7 mouse cellular contexts compared by ENCODE assay signal in genomic region chr13:43725698-43726097, GRCm38 (mm10). TPM values are rescaled to one million over a fixed set of nuclear protein-coding genes. Genes with fewer than 3 reads are reported as not detected.
DNase-seq lines count a peak whose midpoint lies in the region; ATAC-seq and TF ChIP-seq lines count a peak whose summit lies in the region.

No protein-coding gene starts in this region.

- peak; percentile 47 for ATAC-seq in CD4-positive, CD25-positive, alpha-beta regulatory T cell, adult 4 months
- peak; percentile 70; the same call in 1 of the 2 replicates for ATAC-seq in embryonic facial prominence, embryonic 14.5 days (ENCODE audit: low read depth)
- ATAC-seq in intestine, postnatal 0 days = peak; percentile 28; the same call in 1 of the 2 replicates
- no peak for ATAC-seq in liver, embryonic 14.5 days (ENCODE audit: insufficient read depth)

- no peaks in the 10 kb centered on the region for H3K27me3 ChIP-seq in embryonic facial prominence, embryonic 14.5 days (replicated peaks; ENCODE audit: control insufficient read depth, insufficient read depth, low read length)
- no peaks in the 10 kb centered on the region for H3K27me3 ChIP-seq in intestine, postnatal 0 days (replicated peaks; ENCODE audit: control insufficient read depth, insufficient read depth, low read length)
- H3K27me3 ChIP-seq in liver, embryonic 14.5 days (ENCODE audit: control insufficient read depth, insufficient read depth, low read length) = no peaks in the 10 kb centered on the region

- no peaks in the 10 kb centered on the region for H3K4me1 ChIP-seq in bone marrow macrophage, adult 2 months (ENCODE audit: control insufficient read depth, insufficient read depth, low read length)
- 0 out of 2 replicates have a peak, but pooled peaks cover 3% of the 10 kb centered on the region for H3K4me1 ChIP-seq in embryonic facial prominence, embryonic 14.5 days (ENCODE audit: control insufficient read depth, insufficient read depth, low read length)
- no peaks in the 10 kb centered on the region for H3K4me1 ChIP-seq in intestine, postnatal 0 days (replicated peaks; ENCODE audit: control insufficient read depth, insufficient read depth, low read length)
- H3K4me1 ChIP-seq in liver, embryonic 14.5 days (replicated peaks; ENCODE audit: control insufficient read depth in 2 of 2, insufficient read depth in 2 of 2, low read length in 1 of 2) = no peaks in the 10 kb centered on the region

- peak; percentile 62 for TF ChIP-seq CTCF in bone marrow macrophage, adult 2 months (IDR thresholded peaks at IDR 0.05; ENCODE audit: low read depth, low read length)
- peak; percentile 93 for TF ChIP-seq CTCF in intestine, postnatal 0 days (IDR thresholded peaks at IDR 0.05; ENCODE audit: low read depth)
- peak; percentile 80 for TF ChIP-seq CTCF in liver, embryonic 14.5 days (IDR thresholded peaks at IDR 0.05; ENCODE audit: low read depth)

- H3K4me3 ChIP-seq in bone marrow macrophage, adult 2 months (ENCODE audit: insufficient read depth, low read length) = no peak overlapping the region
- no peak overlapping the region for H3K4me3 ChIP-seq in embryonic facial prominence, embryonic 14.5 days (ENCODE audit: low read depth, low read length)
- H3K4me3 ChIP-seq in intestine, postnatal 0 days (ENCODE audit: low read depth, low read length) = no peak overlapping the region
- H3K4me3 ChIP-seq in liver, embryonic 14.5 days (ENCODE audit: insufficient read depth in 1 of 2, low read depth in 2 of 2, low read length in 2 of 2) = no peak overlapping the region

- TF ChIP-seq EP300 in liver, embryonic 14.5 days (IDR thresholded peaks at IDR 0.05; ENCODE audit: low read depth) = no peak

- H3K4me2 ChIP-seq in embryonic facial prominence, embryonic 14.5 days (ENCODE audit: low read depth, low read length) = no peak overlapping the region
- no peak overlapping the region for H3K4me2 ChIP-seq in intestine, postnatal 0 days (replicated peaks; ENCODE audit: low read depth)
- no peak overlapping the region for H3K4me2 ChIP-seq in liver, embryonic 14.5 days (ENCODE audit: low read depth)

- H3K9me3 ChIP-seq in embryonic facial prominence, embryonic 14.5 days (ENCODE audit: control insufficient read depth, low read length) = no peaks in the 10 kb centered on the region
- no peaks in the 10 kb centered on the region for H3K9me3 ChIP-seq in intestine, postnatal 0 days (ENCODE audit: control insufficient read depth)
- H3K9me3 ChIP-seq in liver, embryonic 14.5 days (ENCODE audit: control insufficient read depth, low read length) = no peaks in the 10 kb centered on the region

- H3K27ac ChIP-seq in bone marrow macrophage, adult 2 months (ENCODE audit: insufficient read depth, low read depth, low read length) = no peak overlapping the region
- H3K27ac ChIP-seq in embryonic facial prominence, embryonic 14.5 days (replicated peaks; ENCODE audit: low read depth, low read length) = no peak overlapping the region
- no peak overlapping the region for H3K27ac ChIP-seq in intestine, postnatal 0 days (ENCODE audit: low read depth, low read length)
- H3K27ac ChIP-seq in liver, embryonic 14.5 days = no peak overlapping the region

- peak; percentile 73 for DNase-seq in A20 (ENCODE audit: low read depth, low spot score)
- peak; percentile 74 for DNase-seq in embryonic facial prominence, embryonic 14.5 days (ENCODE audit: low spot score)
- no peak for DNase-seq in liver, embryonic 14.5 days (ENCODE audit: low read depth in 3 of 3, low spot score in 3 of 3)
- DNase-seq in retina, postnatal 1 day = peak; percentile 78

- H3K9ac ChIP-seq in embryonic facial prominence, embryonic 14.5 days (ENCODE audit: low read depth, low read length) = no peak overlapping the region
- H3K9ac ChIP-seq in intestine, postnatal 0 days (ENCODE audit: low read depth, low read length) = no peak overlapping the region
- H3K9ac ChIP-seq in liver, embryonic 14.5 days (replicated peaks) = no peak overlapping the region

- no peaks in the 10 kb centered on the region for H3K36me3 ChIP-seq in embryonic facial prominence, embryonic 14.5 days (ENCODE audit: control insufficient read depth, insufficient read depth, low read length)
- H3K36me3 ChIP-seq in intestine, postnatal 0 days (ENCODE audit: control insufficient read depth, insufficient read depth) = no peaks in the 10 kb centered on the region
- H3K36me3 ChIP-seq in liver, embryonic 14.5 days (replicated peaks; ENCODE audit: control insufficient read depth, insufficient read depth, low read depth) = no peaks in the 10 kb centered on the region

- no peak for TF ChIP-seq POLR2A in bone marrow macrophage, adult 2 months (IDR thresholded peaks at IDR 0.05; ENCODE audit: borderline replicate concordance, low read depth, low read length)

- 27% methylated on average over 7 of the region's 7 CpGs for WGBS in embryonic facial prominence, embryonic 14.5 days
- 13% methylated on average over 7 of the region's 7 CpGs for WGBS in intestine, postnatal 0 days
- WGBS in liver, embryonic 14.5 days (ENCODE audit: insufficient replicate concordance) = 13% methylated on average over 7 of the region's 7 CpGs

RNA-seq across cellular contexts. Expression of gene Cd83, which starts 58.9 kb away (rescaled TPM):
- polyA plus RNA-seq in CD4-positive, CD25-positive, alpha-beta regulatory T cell, adult 4 months (2017; shearing (Covaris generic)) = 100 to 1,000 TPM; 294 to 385 TPM
- 43.3 and 44.5 TPM in 2 replicates for polyA plus RNA-seq in bone marrow macrophage, adult 2 months (2012; ENCODE audit: insufficient read depth, insufficient read length, missing spikeins)
- polyA plus RNA-seq in embryonic facial prominence, embryonic 14.5 days (2014; fragmentation: Nextera tagmentation; extraction: Ambion mirVana) = 8.8 and 10.9 TPM in 2 replicates
- 4.2 and 5.0 TPM in 2 replicates for polyA plus RNA-seq in intestine, postnatal 0 days (2015; fragmentation: Nextera tagmentation; extraction: Ambion mirVana)
- 0.32 and 0.37 TPM in 2 replicates for polyA plus RNA-seq in liver, embryonic 14.5 days (2012; rRNA removed)
- polyA plus RNA-seq in liver, embryonic 14.5 days (2014; fragmentation: Nextera tagmentation; extraction: Ambion mirVana) = 0.67 and 1.3 TPM in 2 replicates

Comparison
In these comparisons a context has a peak if more than half of its experiments do, and no peak if none do; other contexts are left out.
1. DNase-seq: peak in A20 (single experiment), embryonic facial prominence, embryonic 14.5 days (single experiment) and retina, postnatal 1 day (single experiment); none in liver, embryonic 14.5 days (0 of 3).
2. Peak in every context shown above with its lines, with median percentiles within 50 percentile points of each other: CTCF ChIP-seq.